12 mouse cellular contexts compared by ENCODE assay signal in the genomic region with DNA sequence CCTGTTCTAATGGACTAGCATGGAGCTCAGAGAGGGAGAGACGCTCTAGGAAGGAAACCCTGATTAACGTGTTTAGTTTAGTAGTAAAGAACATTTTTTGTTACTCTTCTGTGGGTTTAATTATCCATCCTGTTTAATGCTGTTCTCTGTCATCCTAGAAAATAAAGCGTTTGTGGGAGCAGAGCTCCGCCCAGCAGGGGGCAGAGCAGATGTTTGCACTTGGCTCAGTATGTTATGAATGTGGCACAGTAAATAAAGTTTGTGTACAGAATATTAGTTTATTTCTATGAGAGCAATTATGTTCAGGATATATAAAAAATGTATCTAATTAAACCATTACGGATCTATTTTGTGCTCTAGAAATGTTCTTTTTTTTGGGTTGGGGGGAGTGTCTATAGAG. TPM values are rescaled to one million over a fixed set of nuclear protein-coding genes. Genes with fewer than 3 reads are reported as not detected.
DNase-seq lines count a peak whose midpoint lies in the region; ATAC-seq and TF ChIP-seq lines count a peak whose summit lies in the region.
"Had no signal": no experiment of that assay in that cellular context is flagged by ENCODE, and none has a peak within 500 bp of the region (broad histone marks: within the 10 kb centered on the region; RNA-seq: fewer than 3 reads in every experiment).

No protein-coding gene starts in this region.

- no peaks in the 10 kb centered on the region for H3K9me3 ChIP-seq in forebrain, postnatal 0 days (ENCODE audit: low read length)
- H3K9me3 ChIP-seq in forebrain, embryonic 13.5 days (replicated peaks): no peaks in the 10 kb centered on the region
- H3K9me3 ChIP-seq in liver, embryonic 14.5 days (ENCODE audit: control insufficient read depth, low read length): no peaks in the 10 kb centered on the region
- no peaks in the 10 kb centered on the region for H3K9me3 ChIP-seq in liver, embryonic 12.5 days (replicated peaks)
- H3K9me3 ChIP-seq: forebrain, embryonic 15.5 days; limb, embryonic 12.5 days; midbrain, embryonic 15.5 days had no signal

- no peak overlapping the region for H3K4me3 ChIP-seq in forebrain, postnatal 0 days (ENCODE audit: low read depth, low read length)
- no peak overlapping the region for H3K4me3 ChIP-seq in forebrain, embryonic 13.5 days
- H3K4me3 ChIP-seq in liver, embryonic 14.5 days (ENCODE audit: insufficient read depth in 1 of 2, low read depth in 2 of 2, low read length in 2 of 2): no peak overlapping the region
- no peak overlapping the region for H3K4me3 ChIP-seq in liver, embryonic 12.5 days
- no peak overlapping the region for H3K4me3 ChIP-seq in thymus, adult 2 months (ENCODE audit: control insufficient read depth, insufficient read depth, low read length)
- H3K4me3 ChIP-seq: forebrain, embryonic 15.5 days; limb, embryonic 12.5 days; midbrain, embryonic 15.5 days had no signal

- H3K4me1 ChIP-seq in forebrain, postnatal 0 days (ENCODE audit: insufficient read depth): no peaks in the 10 kb centered on the region
- no peaks in the 10 kb centered on the region for H3K4me1 ChIP-seq in forebrain, embryonic 13.5 days
- H3K4me1 ChIP-seq in liver, embryonic 14.5 days (replicated peaks; ENCODE audit: control insufficient read depth in 2 of 2, insufficient read depth in 2 of 2, low read length in 1 of 2): no peaks in the 10 kb centered on the region
- H3K4me1 ChIP-seq in liver, embryonic 12.5 days: no peaks in the 10 kb centered on the region
- H3K4me1 ChIP-seq in thymus, adult 2 months (replicated peaks; ENCODE audit: control insufficient read depth, insufficient read depth, low read length): no peaks in the 10 kb centered on the region
- H3K4me1 ChIP-seq: forebrain, embryonic 15.5 days; limb, embryonic 12.5 days; midbrain, embryonic 15.5 days had no signal

- ATAC-seq in forebrain, postnatal 0 days: no peak
- ATAC-seq in forebrain, embryonic 13.5 days: no peak
- no peak for ATAC-seq in liver, embryonic 14.5 days (ENCODE audit: insufficient read depth)
- ATAC-seq in liver, embryonic 12.5 days: no peak
- ATAC-seq: forebrain, embryonic 15.5 days; midbrain, embryonic 15.5 days had no signal

- WGBS in forebrain, postnatal 0 days: 52% methylated on average over 5 of the region's 5 CpGs
- 66% methylated on average over 5 of the region's 5 CpGs for WGBS in forebrain, embryonic 13.5 days
- 45% methylated on average over 5 of the region's 5 CpGs for WGBS in liver, embryonic 14.5 days (ENCODE audit: insufficient replicate concordance)
- 62% methylated on average over 5 of the region's 5 CpGs for WGBS in liver, embryonic 12.5 days (ENCODE audit: insufficient replicate concordance)
- WGBS in thymus, adult 2 months: 76% methylated on average over 5 of the region's 5 CpGs

- no peaks in the 10 kb centered on the region for H3K27me3 ChIP-seq in forebrain, postnatal 0 days (ENCODE audit: insufficient read depth, low read length)
- no peaks in the 10 kb centered on the region for H3K27me3 ChIP-seq in forebrain, embryonic 13.5 days
- no peaks in the 10 kb centered on the region for H3K27me3 ChIP-seq in liver, embryonic 14.5 days (ENCODE audit: control insufficient read depth, insufficient read depth, low read length)
- no peaks in the 10 kb centered on the region for H3K27me3 ChIP-seq in liver, embryonic 12.5 days (replicated peaks)
- no peaks in the 10 kb centered on the region for H3K27me3 ChIP-seq in thymus, adult 2 months (ENCODE audit: control insufficient read depth, insufficient read depth, low read length)
- H3K27me3 ChIP-seq: forebrain, embryonic 15.5 days; limb, embryonic 12.5 days; midbrain, embryonic 15.5 days had no signal

- no peak for TF ChIP-seq POLR2A in thymus, adult 2 months (IDR thresholded peaks at IDR 0.05; ENCODE audit: control insufficient read depth, extremely low read depth, insufficient read depth, low read length, poor library complexity)

- DNase-seq in forebrain, postnatal 0 days: no peak
- DNase-seq in liver, embryonic 14.5 days (ENCODE audit: low read depth in 3 of 3, low spot score in 3 of 3): no peak
- DNase-seq in NIH3T3 (ENCODE audit: low read depth): peak; percentile 39
- peak; percentile 5 for DNase-seq in lung, postnatal 25 days (ENCODE audit: low spot score)
- no peak for DNase-seq in thymus, adult 2 months
- no peak for DNase-seq in spleen, adult 18-20 months

- H3K27ac ChIP-seq in forebrain, postnatal 0 days (ENCODE audit: low read depth, low read length): no peak overlapping the region
- no peak overlapping the region for H3K27ac ChIP-seq in forebrain, embryonic 13.5 days
- H3K27ac ChIP-seq in liver, embryonic 14.5 days: no peak overlapping the region
- H3K27ac ChIP-seq in liver, embryonic 12.5 days: no peak overlapping the region
- H3K27ac ChIP-seq in thymus, adult 2 months (ENCODE audit: control insufficient read depth, insufficient read depth, low read length): no peak overlapping the region
- H3K27ac ChIP-seq: forebrain, embryonic 15.5 days; limb, embryonic 12.5 days; midbrain, embryonic 15.5 days had no signal

- TF ChIP-seq EP300 in liver, embryonic 14.5 days (IDR thresholded peaks at IDR 0.05; ENCODE audit: low read depth): no peak

- TF ChIP-seq CTCF in forebrain, postnatal 0 days (IDR thresholded peaks at IDR 0.05; ENCODE audit: low read depth): peak; percentile 37
- TF ChIP-seq CTCF in liver, embryonic 14.5 days (IDR thresholded peaks at IDR 0.05; ENCODE audit: low read depth): peak; percentile 34
- no peak for TF ChIP-seq CTCF in thymus, adult 2 months (IDR thresholded peaks at IDR 0.05; ENCODE audit: borderline replicate concordance, control insufficient read depth, extremely low read depth, insufficient read depth, low read length, poor library complexity)

- peaks cover 18% of the 10 kb centered on the region; the same call in 1 of the 2 replicates for H3K36me3 ChIP-seq in forebrain, postnatal 0 days (ENCODE audit: insufficient read depth)
- 0 out of 2 replicates have a peak, but pooled peaks cover 8% of the 10 kb centered on the region for H3K36me3 ChIP-seq in forebrain, embryonic 13.5 days (ENCODE audit: poor library complexity, severe bottlenecking)
- no peaks in the 10 kb centered on the region for H3K36me3 ChIP-seq in liver, embryonic 14.5 days (replicated peaks; ENCODE audit: control insufficient read depth, insufficient read depth, low read depth)
- H3K36me3 ChIP-seq in liver, embryonic 12.5 days: no peaks in the 10 kb centered on the region
- H3K36me3 ChIP-seq in thymus, adult 2 months (ENCODE audit: control insufficient read depth, insufficient read depth, low read length): no peaks in the 10 kb centered on the region

- no peak overlapping the region for H3K9ac ChIP-seq in forebrain, postnatal 0 days
- no peak overlapping the region for H3K9ac ChIP-seq in forebrain, embryonic 13.5 days
- H3K9ac ChIP-seq in liver, embryonic 14.5 days (replicated peaks): no peak overlapping the region
- no peak overlapping the region for H3K9ac ChIP-seq in liver, embryonic 12.5 days
- H3K9ac ChIP-seq: forebrain, embryonic 15.5 days; limb, embryonic 12.5 days; midbrain, embryonic 15.5 days had no signal

- H3K4me2 ChIP-seq in forebrain, postnatal 0 days (ENCODE audit: low read depth): no peak overlapping the region
- no peak overlapping the region for H3K4me2 ChIP-seq in forebrain, embryonic 13.5 days
- H3K4me2 ChIP-seq in liver, embryonic 14.5 days (ENCODE audit: low read depth): no peak overlapping the region
- no peak overlapping the region for H3K4me2 ChIP-seq in liver, embryonic 12.5 days
- H3K4me2 ChIP-seq: forebrain, embryonic 15.5 days; limb, embryonic 12.5 days; midbrain, embryonic 15.5 days had no signal

RNA-seq across cellular contexts. Expression of a gene that starts 48.6 kb away (rescaled TPM):
- 113 and 123 TPM in 2 replicates for total RNA-seq in forebrain, postnatal 0 days (2014; rRNA removed)
- polyA plus RNA-seq in forebrain, postnatal 0 days (2015; fragmentation: Nextera tagmentation; extraction: Ambion mirVana): 97.5 and 101 TPM in 2 replicates
- polyA plus RNA-seq in forebrain, embryonic 13.5 days (2015; fragmentation: Nextera tagmentation; extraction: Ambion mirVana): 95.0 and 99.3 TPM in 2 replicates
- 3.9 and 6.5 TPM in 2 replicates for polyA plus RNA-seq in liver, embryonic 14.5 days (2012; rRNA removed)
- polyA plus RNA-seq in liver, embryonic 14.5 days (2014; fragmentation: Nextera tagmentation; extraction: Ambion mirVana): 6.5 and 9.6 TPM in 2 replicates
- polyA plus RNA-seq in liver, embryonic 12.5 days (2016; fragmentation: Nextera tagmentation; extraction: Ambion mirVana): 12.7 and 13.1 TPM in 2 replicates
- polyA plus RNA-seq in thymus, adult 2 months (2012; rRNA removed): 8.7 and 9.1 TPM in 2 replicates

RNA-seq across cellular contexts. Expression of a gene that starts 49.1 kb away (rescaled TPM):
- total RNA-seq in forebrain, postnatal 0 days (2014; rRNA removed): 0.23 TPM in 1 of 2 replicates, not detected in the other
- polyA plus RNA-seq in forebrain, postnatal 0 days (2015; fragmentation: Nextera tagmentation; extraction: Ambion mirVana): 0.33 and 0.62 TPM in 2 replicates
- polyA plus RNA-seq in forebrain, embryonic 13.5 days (2015; fragmentation: Nextera tagmentation; extraction: Ambion mirVana): 0.90 and 1.2 TPM in 2 replicates
- polyA plus RNA-seq in liver, embryonic 14.5 days (2012; rRNA removed): not detected in 2 replicates
- polyA plus RNA-seq in liver, embryonic 14.5 days (2014; fragmentation: Nextera tagmentation; extraction: Ambion mirVana): not detected in 2 replicates
- polyA plus RNA-seq in liver, embryonic 12.5 days (2016; fragmentation: Nextera tagmentation; extraction: Ambion mirVana): not detected in 2 replicates
- polyA plus RNA-seq in thymus, adult 2 months (2012; rRNA removed): not detected in 2 replicates
- polyA plus RNA-seq: heart, embryonic 14.5 days had no signal

Comparison
In these comparisons a context has a peak if more than half of its experiments do, and no peak if none do; other contexts are left out.
1. DNase-seq: peak in NIH3T3 (single experiment) and lung, postnatal 25 days (single experiment); none in forebrain, postnatal 0 days (single experiment), liver, embryonic 14.5 days (0 of 3), thymus, adult 2 months (single experiment) and spleen, adult 18-20 months (0 of 2).